Mouse (Mus musculus) heart, embryonic 12.5 days (tissue): Measurements from ENCODE around the gene Mdfi. TPM values are rescaled to one million over a fixed set of nuclear protein-coding genes. Genes with fewer than 3 reads are reported as not detected.

Experiments used
- ATAC-seq: fragments of 200-750 bp; cut with Nextera tagmentation; 2 replicates; pipeline ENCODE4 v1.8.0; 2017; ENCODE audit warnings: moderate TSS enrichment, moderate library complexity; ENCODE audit not compliant: insufficient number of reproducible peaks, low FRiP score
- H3K27ac ChIP-seq: fragments of 300-500 bp; sonication (generic); 2 replicates; pipeline ENCODE4 v1.5.1; 2016; ENCODE audit warnings: mild to moderate bottlenecking, moderate library complexity; ENCODE audit not compliant: poor library complexity, severe bottlenecking
- H3K27me3 ChIP-seq: fragments of 300-500 bp; sonication (generic); replicated peaks from 2 replicates; pipeline ENCODE4 v1.6.1; 2016; ENCODE audit warnings: mild to moderate bottlenecking, moderate library complexity
- H3K36me3 ChIP-seq: fragments of 300-500 bp; sonication (generic); 2 replicates; pipeline ENCODE4 v1.6.1; 2016; ENCODE audit warnings: mild to moderate bottlenecking, moderate library complexity
- H3K4me1 ChIP-seq: fragments of 300-500 bp; sonication (generic); replicated peaks from 2 replicates; pipeline ENCODE4 v1.6.1; 2016; ENCODE audit warnings: mild to moderate bottlenecking
- H3K4me2 ChIP-seq: fragments of 300-500 bp; sonication (generic); 2 replicates; pipeline ENCODE4 v1.6.1; 2016; ENCODE audit warnings: mild to moderate bottlenecking, moderate library complexity
- H3K4me3 ChIP-seq: fragments of 300-500 bp; sonication (generic); 2 replicates; pipeline ENCODE4 v1.5.1; 2016; ENCODE audit warnings: mild to moderate bottlenecking
- H3K9ac ChIP-seq: fragments of 300-500 bp; sonication (generic); 2 replicates; pipeline ENCODE4 v1.6.1; 2016; ENCODE audit warnings: mild to moderate bottlenecking, moderate library complexity
- H3K9me3 ChIP-seq: fragments of 300-500 bp; sonication (generic); replicated peaks from 2 replicates; pipeline ENCODE4 v1.6.1; 2016; ENCODE audit warnings: mild to moderate bottlenecking, moderate library complexity
- WGBS: fragments of 180-500 bp; shearing (Covaris S2); methylation state at CpG from one replicate; pipeline ENCODE4 v1.1.7; 2016; 5-methylcytosine and 5-hydroxymethylcytosine counted together
- polyA plus RNA-seq: library from polyadenylated mRNA; unstranded; fragments of >200 nt; fragmentation: Nextera tagmentation; extraction: Ambion mirVana; gene quantifications from 2 replicates; pipeline ENCODE4 v1.2.1, GENCODE M21; 2016

Mdfi gene
- 11.1 and 11.2 TPM in 2 replicates for polyA plus RNA-seq

- Histone ChIP-seq H3K4me3 (peak within 1 kb of the TSS; percentile 70), H3K27ac (peak within 1 kb of the TSS; percentile 79), H3K4me2 (peak within 1 kb of the TSS; percentile 80), H3K36me3 (peaks cover 16% of the 10 kb centered on the region), H3K27me3 (0 out of 2 replicates have a peak, but pooled peaks cover 11% of the 10 kb centered on the region), H3K9ac (peak within 1 kb of the TSS; percentile 80), H3K9me3 (no peaks in the 10 kb centered on the region), H3K4me1 (peaks cover 51% of the 10 kb centered on the region)
- no peak for ATAC-seq
- 2% methylated on average over 18 of the region's 18 CpGs for WGBS
Measured at GRCm38 (mm10) chr17:47834482-47834767, at the start of gene Mdfi. Mdfi (minus strand) TSS chr17:47834691.

- Histone ChIP-seq H3K4me1 (peaks cover 64% of the 10 kb centered on the region), H3K4me3 (no peak overlapping the region), H3K27me3 (no peaks in the 10 kb centered on the region), H3K27ac (no peak overlapping the region), H3K4me2 (no peak overlapping the region), H3K9ac (no peak overlapping the region), H3K36me3 (peaks cover 35% of the 10 kb centered on the region), H3K9me3 (no peaks in the 10 kb centered on the region)
- ATAC-seq = no peak
- WGBS = 76% methylated on average over 5 of the region's 5 CpGs
Measured at GRCm38 (mm10) chr17:47883099-47883498, 48.6 kb upstream of the Mdfi start.

GRCm38 (mm10) chr17:47881330-47881729 lies 46.8 kb upstream of the Mdfi start:
- H3K9me3 ChIP-seq = no peaks in the 10 kb centered on the region
- 63% methylated on average over 13 of the region's 13 CpGs for WGBS
- H3K4me2 ChIP-seq = no peak overlapping the region
- no peak for ATAC-seq
- H3K36me3 ChIP-seq = peaks cover 48% of the 10 kb centered on the region
- no peak overlapping the region for H3K27ac ChIP-seq
- no peak overlapping the region; the same call in 1 of the 2 replicates for H3K9ac ChIP-seq
- H3K4me3 ChIP-seq = no peak overlapping the region
- no peaks in the 10 kb centered on the region for H3K27me3 ChIP-seq
- peaks cover 54% of the 10 kb centered on the region for H3K4me1 ChIP-seq

GRCm38 (mm10) chr17:47879207-47879606 lies 44.7 kb upstream of the Mdfi start:
- peak overlapping the region; percentile 26; the same call in 1 of the 2 replicates for H3K27ac ChIP-seq
- H3K9ac ChIP-seq = peak overlapping the region; percentile 64
- peak overlapping the region; percentile 68 for H3K4me2 ChIP-seq
- WGBS = 8% methylated on average over 3 of the region's 3 CpGs
- no peak for ATAC-seq
- H3K27me3 ChIP-seq = no peaks in the 10 kb centered on the region
- no peaks in the 10 kb centered on the region for H3K9me3 ChIP-seq
- no peak overlapping the region for H3K4me3 ChIP-seq
- peaks cover 57% of the 10 kb centered on the region for H3K36me3 ChIP-seq
- peaks cover 54% of the 10 kb centered on the region for H3K4me1 ChIP-seq

- Histone ChIP-seq H3K27ac (peak overlapping the region; percentile 26; the same call in 1 of the 2 replicates), H3K27me3 (no peaks in the 10 kb centered on the region), H3K9ac (peak overlapping the region; percentile 64), H3K4me3 (peak overlapping the region; percentile 30), H3K36me3 (peaks cover 51% of the 10 kb centered on the region), H3K9me3 (no peaks in the 10 kb centered on the region), H3K4me1 (peaks cover 59% of the 10 kb centered on the region), H3K4me2 (peak overlapping the region; percentile 68)
- ATAC-seq = peak; percentile 1; the same call in 1 of the 2 replicates
- 17% methylated on average over 34 of the region's 35 CpGs for WGBS
Measured at GRCm38 (mm10) chr17:47878378-47879089, 44.0 kb upstream of the Mdfi start.

GRCm38 (mm10) chr17:47877715-47878377 lies 43.4 kb upstream of the Mdfi start:
- Histone ChIP-seq H3K9ac (peak overlapping the region; percentile 64; the same call in 1 of the 2 replicates), H3K27me3 (no peaks in the 10 kb centered on the region), H3K4me2 (peak overlapping the region; percentile 68), H3K27ac (0 out of 2 replicates have a peak overlapping the region, but pooled peaks have one; percentile 26), H3K9me3 (no peaks in the 10 kb centered on the region), H3K36me3 (peaks cover 47% of the 10 kb centered on the region), H3K4me1 (peaks cover 61% of the 10 kb centered on the region), H3K4me3 (no peak overlapping the region)
- 44% methylated on average over 10 of the region's 10 CpGs for WGBS
- peak; percentile 33 for ATAC-seq

GRCm38 (mm10) chr17:47876776-47877714 lies 42.6 kb upstream of the Mdfi start:
- H3K27me3 ChIP-seq = no peaks in the 10 kb centered on the region
- no peak overlapping the region for H3K4me3 ChIP-seq
- WGBS = 54% methylated on average over 26 of the region's 26 CpGs
- peaks cover 56% of the 10 kb centered on the region for H3K4me1 ChIP-seq
- H3K27ac ChIP-seq = no peak overlapping the region
- H3K9me3 ChIP-seq = no peaks in the 10 kb centered on the region
- peak overlapping the region; percentile 6; the same call in 1 of the 2 replicates for H3K9ac ChIP-seq
- ATAC-seq = no peak
- H3K36me3 ChIP-seq = peaks cover 48% of the 10 kb centered on the region
- H3K4me2 ChIP-seq = no peak overlapping the region

GRCm38 (mm10) chr17:47873341-47873791 lies 38.9 kb upstream of the Mdfi start:
- H3K9me3 ChIP-seq = no peaks in the 10 kb centered on the region
- peaks cover 77% of the 10 kb centered on the region for H3K36me3 ChIP-seq
- peaks cover 21% of the 10 kb centered on the region for H3K4me1 ChIP-seq
- H3K4me3 ChIP-seq = no peak overlapping the region
- H3K4me2 ChIP-seq = peak overlapping the region; percentile 48; the same call in 1 of the 2 replicates
- no peak overlapping the region for H3K9ac ChIP-seq
- H3K27me3 ChIP-seq = no peaks in the 10 kb centered on the region
- ATAC-seq = peak; percentile 37
- H3K27ac ChIP-seq = no peak overlapping the region
- WGBS = 6% methylated on average over 9 of the region's 9 CpGs

GRCm38 (mm10) chr17:47872311-47873011 lies 38.0 kb upstream of the Mdfi start:
- Histone ChIP-seq H3K4me3 (no peak overlapping the region), H3K27ac (no peak overlapping the region), H3K4me1 (peaks cover 12% of the 10 kb centered on the region), H3K4me2 (no peak overlapping the region), H3K27me3 (no peaks in the 10 kb centered on the region), H3K9ac (no peak overlapping the region), H3K9me3 (no peaks in the 10 kb centered on the region), H3K36me3 (peaks cover 80% of the 10 kb centered on the region)
- ATAC-seq = no peak
- WGBS = 93% methylated on average over 31 of the region's 31 CpGs

GRCm38 (mm10) chr17:47869874-47870273 lies 35.4 kb upstream of the Mdfi start:
- H3K27me3 ChIP-seq = no peaks in the 10 kb centered on the region

More at GRCm38 (mm10) chr17:47869874-47870273, 35.4 kb upstream of the Mdfi start:
- Histone ChIP-seq H3K4me2 (no peak overlapping the region), H3K27ac (no peak overlapping the region), H3K4me3 (no peak overlapping the region), H3K9ac (no peak overlapping the region), H3K4me1 (peaks cover 11% of the 10 kb centered on the region), H3K36me3 (peaks cover 69% of the 10 kb centered on the region), H3K9me3 (no peaks in the 10 kb centered on the region)
- no peak for ATAC-seq
- 91% methylated on average over 10 of the region's 10 CpGs for WGBS
